Mouse (Mus musculus) forebrain, embryonic 16.5 days (tissue): ENCODE measurements around the gene Kcnj2. TPM values are rescaled to one million over a fixed set of nuclear protein-coding genes. Genes with fewer than 3 reads are reported as not detected.

Source experiments
- ATAC-seq: fragments of 200-750 bp; cut with Nextera tagmentation; 2 replicates; pipeline ENCODE4 v1.8.0; 2017; ENCODE audit warnings: mild to moderate bottlenecking, moderate library complexity
- H3K27ac ChIP-seq: fragments of 300-500 bp; sonication (generic); 2 replicates; pipeline ENCODE4 v1.5.1; 2014; ENCODE audit warnings: low read length, control low read depth
- H3K27me3 ChIP-seq: fragments of 300-500 bp; sonication (generic); replicated peaks from 2 replicates; pipeline ENCODE4 v1.6.1; 2014; ENCODE audit warnings: low read length; ENCODE audit not compliant: control insufficient read depth, insufficient read depth
- H3K36me3 ChIP-seq: fragments of 300-500 bp; sonication (generic); 2 replicates; pipeline ENCODE4 v1.6.1; 2014; ENCODE audit not compliant: control insufficient read depth, insufficient read depth
- H3K4me1 ChIP-seq: fragments of 300-500 bp; sonication (generic); replicated peaks from 2 replicates; pipeline ENCODE4 v1.6.1; 2014; ENCODE audit warnings: low read length; ENCODE audit not compliant: control insufficient read depth, insufficient read depth
- H3K4me2 ChIP-seq: fragments of 300-500 bp; sonication (generic); 2 replicates; pipeline ENCODE4 v1.6.1; 2014; ENCODE audit warnings: mild to moderate bottlenecking, low read length, control low read depth
- H3K4me3 ChIP-seq: fragments of 300-500 bp; sonication (generic); replicated peaks from 2 replicates; pipeline ENCODE4 v1.5.1; 2014; ENCODE audit warnings: mild to moderate bottlenecking, low read length, control low read depth
- H3K9ac ChIP-seq: fragments of 300-500 bp; sonication (generic); replicated peaks from 2 replicates; pipeline ENCODE4 v1.6.1; 2014; ENCODE audit warnings: low read depth, low read length, control low read depth
- H3K9me3 ChIP-seq: fragments of 300-500 bp; sonication (generic); 2 replicates; pipeline ENCODE4 v1.6.1; 2016; ENCODE audit warnings: low read length; ENCODE audit not compliant: control insufficient read depth
- WGBS: fragments of 180-500 bp; shearing (Covaris S2); extraction: QIAGEN DNeasy Blood & Tissue Kit; methylation state at CpG from one replicate; pipeline ENCODE4 v1.1.7; 2014; 5-methylcytosine and 5-hydroxymethylcytosine counted together
- polyA plus RNA-seq: library from polyadenylated mRNA; unstranded; fragments of >200 nt; fragmentation: Nextera tagmentation; extraction: Ambion mirVana; gene quantifications from 2 replicates; pipeline ENCODE4 v1.2.1, GENCODE M21; 2015

The Kcnj2 gene
- polyA plus RNA-seq: 1.5 and 2.3 TPM in 2 replicates

GRCm38 (mm10) chr11:111065635-111066298, at the start of gene Kcnj2:
Kcnj2 (plus strand) TSS chr11:111066164.
- Histone ChIP-seq H3K4me3 (peak within 1 kb of the TSS; percentile 74), H3K27me3 (peaks cover 15% of the 10 kb centered on the region), H3K27ac (0 out of 2 replicates have a peak within 1 kb of the TSS, but pooled peaks have one; percentile 28), H3K9me3 (no peaks in the 10 kb centered on the region), H3K4me1 (peaks cover 22% of the 10 kb centered on the region), H3K4me2 (peak within 1 kb of the TSS; percentile 96), H3K36me3 (no peaks in the 10 kb centered on the region), H3K9ac (peak within 1 kb of the TSS; percentile 53)
- peak; percentile 99 for ATAC-seq
- under 1% methylated on average over 28 of the region's 28 CpGs for WGBS

GRCm38 (mm10) chr11:111016206-111016605, 49.8 kb upstream of the Kcnj2 start:
- Histone ChIP-seq H3K4me1 (no peaks in the 10 kb centered on the region), H3K9me3 (no peaks in the 10 kb centered on the region), H3K36me3 (no peaks in the 10 kb centered on the region), H3K27ac (no peak overlapping the region), H3K9ac (no peak overlapping the region), H3K4me3 (no peak overlapping the region), H3K27me3 (no peaks in the 10 kb centered on the region), H3K4me2 (no peak overlapping the region)
- WGBS: 89% methylated on average over 3 of the region's 3 CpGs
- ATAC-seq: no peak

DNA sequence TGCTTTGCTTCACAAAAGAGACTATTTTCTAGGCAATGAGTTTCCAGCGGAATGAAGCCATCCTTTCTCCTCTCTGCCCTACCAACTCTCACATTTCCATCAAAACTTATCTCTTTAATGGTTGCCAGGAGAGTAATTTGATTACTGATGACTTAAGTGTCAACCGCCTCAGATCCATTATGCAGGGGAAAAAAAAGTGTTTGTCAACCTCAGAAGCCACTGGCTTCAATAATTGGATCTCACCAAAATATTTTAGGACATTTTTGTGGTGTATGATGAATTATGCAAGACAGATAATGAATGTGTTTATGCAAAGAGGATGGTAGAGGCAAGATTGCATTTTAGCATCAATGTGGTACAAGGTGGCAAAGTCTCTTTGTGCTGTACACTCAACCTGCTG, 45.8 kb upstream of the Kcnj2 start:
- Histone ChIP-seq H3K27me3 (no peaks in the 10 kb centered on the region), H3K4me2 (no peak overlapping the region), H3K36me3 (no peaks in the 10 kb centered on the region), H3K27ac (no peak overlapping the region), H3K9ac (no peak overlapping the region), H3K4me3 (no peak overlapping the region), H3K4me1 (no peaks in the 10 kb centered on the region), H3K9me3 (no peaks in the 10 kb centered on the region)
- 27% methylated on average over 2 of the region's 2 CpGs for WGBS
- ATAC-seq: no peak

GRCm38 (mm10) chr11:111022681-111023281, 43.2 kb upstream of the Kcnj2 start:
- H3K4me2 ChIP-seq: no peak overlapping the region
- no peak for ATAC-seq
- H3K27me3 ChIP-seq: no peaks in the 10 kb centered on the region
- no peak overlapping the region for H3K4me3 ChIP-seq
- H3K4me1 ChIP-seq: no peaks in the 10 kb centered on the region
- no peak overlapping the region for H3K27ac ChIP-seq
- no peaks in the 10 kb centered on the region for H3K36me3 ChIP-seq
- H3K9ac ChIP-seq: no peak overlapping the region
- no peaks in the 10 kb centered on the region for H3K9me3 ChIP-seq
- WGBS: 24% methylated on average over 8 of the region's 8 CpGs

DNA sequence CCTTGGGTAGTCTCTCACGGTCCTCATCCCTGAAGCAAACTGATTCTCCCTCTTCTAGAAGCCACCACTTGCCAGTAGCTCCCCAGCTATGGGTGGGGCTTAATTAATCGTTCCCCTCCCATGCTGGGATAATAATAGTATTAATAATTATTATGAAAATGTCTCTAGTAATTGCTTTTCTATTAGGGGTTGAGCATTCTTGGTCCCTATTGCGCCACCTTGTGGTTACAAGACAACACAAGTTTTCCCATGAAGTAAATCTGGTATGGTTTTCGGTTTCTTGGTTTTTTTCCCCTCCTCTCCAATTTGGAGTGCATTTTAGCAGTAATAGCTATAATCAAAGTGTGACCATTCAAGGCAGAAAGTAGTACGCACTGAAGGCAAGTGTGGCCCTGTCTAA, 23.8 kb upstream of the Kcnj2 start:
- no peak overlapping the region for H3K9ac ChIP-seq
- ATAC-seq: no peak
- no peaks in the 10 kb centered on the region for H3K36me3 ChIP-seq
- no peak overlapping the region for H3K4me3 ChIP-seq
- no peak overlapping the region for H3K4me2 ChIP-seq
- H3K4me1 ChIP-seq: no peaks in the 10 kb centered on the region
- no peak overlapping the region for H3K27ac ChIP-seq
- 53% methylated on average over 5 of the region's 5 CpGs for WGBS
- no peaks in the 10 kb centered on the region for H3K27me3 ChIP-seq
- H3K9me3 ChIP-seq: no peaks in the 10 kb centered on the region

DNA sequence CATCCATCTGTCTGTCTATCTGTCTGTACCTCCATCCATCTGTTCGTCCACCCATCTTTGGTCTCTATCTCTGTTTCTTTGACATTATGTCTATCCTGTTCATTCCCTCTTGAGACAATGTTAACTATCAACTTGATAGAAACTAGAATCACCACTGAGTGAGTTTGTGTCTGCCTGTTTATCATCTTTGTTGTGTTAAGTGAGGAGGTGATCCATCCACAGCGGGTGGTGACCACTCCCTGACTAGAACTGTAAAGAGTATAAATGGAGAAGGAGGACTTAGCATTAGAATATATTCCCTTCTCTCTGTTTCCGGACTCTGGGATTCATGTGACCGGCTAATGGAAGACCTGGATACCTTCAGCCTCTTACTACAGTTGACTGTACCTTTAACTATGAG, 22.7 kb upstream of the Kcnj2 start:
- no peak for ATAC-seq
- 86% methylated on average over 4 of the region's 4 CpGs for WGBS
- H3K4me2 ChIP-seq: no peak overlapping the region
- no peaks in the 10 kb centered on the region for H3K4me1 ChIP-seq
- H3K27ac ChIP-seq: no peak overlapping the region
- no peaks in the 10 kb centered on the region for H3K27me3 ChIP-seq
- H3K36me3 ChIP-seq: no peaks in the 10 kb centered on the region
- no peaks in the 10 kb centered on the region for H3K9me3 ChIP-seq
- H3K9ac ChIP-seq: no peak overlapping the region
- H3K4me3 ChIP-seq: no peak overlapping the region

DNA sequence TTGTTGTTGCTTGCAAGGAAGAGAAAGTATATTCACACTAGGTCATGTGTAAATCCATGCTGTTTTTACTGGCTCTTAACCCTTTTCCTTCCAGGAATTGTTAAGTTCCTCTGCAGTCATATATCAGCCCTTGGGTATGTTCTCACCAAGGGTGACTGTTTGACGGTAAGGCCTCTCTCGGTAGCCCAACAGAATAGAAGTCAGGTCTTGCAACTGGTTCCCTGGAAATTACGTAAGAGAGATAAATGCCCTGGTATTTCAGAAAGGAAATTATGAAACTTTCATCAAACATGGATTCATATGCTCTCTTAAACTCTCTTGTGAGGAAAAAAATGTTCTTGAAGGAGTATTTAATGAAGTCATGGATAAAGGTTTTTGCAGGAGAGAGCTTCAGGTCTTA, 11.7 kb upstream of the Kcnj2 start:
- no peak overlapping the region for H3K4me2 ChIP-seq
- no peak overlapping the region for H3K4me3 ChIP-seq
- WGBS: 98% methylated on average over 3 of the region's 3 CpGs
- H3K27ac ChIP-seq: no peak overlapping the region
- ATAC-seq: no peak
- no peaks in the 10 kb centered on the region for H3K27me3 ChIP-seq
- H3K9me3 ChIP-seq: no peaks in the 10 kb centered on the region
- H3K4me1 ChIP-seq: no peaks in the 10 kb centered on the region
- H3K36me3 ChIP-seq: no peaks in the 10 kb centered on the region
- no peak overlapping the region for H3K9ac ChIP-seq

- no peak for ATAC-seq
- no peaks in the 10 kb centered on the region for H3K27me3 ChIP-seq
- H3K36me3 ChIP-seq: no peaks in the 10 kb centered on the region
- no peak overlapping the region for H3K4me2 ChIP-seq
- no peak overlapping the region for H3K9ac ChIP-seq
- no peak overlapping the region for H3K4me3 ChIP-seq
- no peak overlapping the region for H3K27ac ChIP-seq
- no peaks in the 10 kb centered on the region for H3K9me3 ChIP-seq
- H3K4me1 ChIP-seq: no peaks in the 10 kb centered on the region
- WGBS: 88% methylated on average over 8 of the region's 8 CpGs
Measured at GRCm38 (mm10) chr11:111054854-111055822, 10.8 kb upstream of the Kcnj2 start.

- Histone ChIP-seq H3K36me3 (no peaks in the 10 kb centered on the region), H3K27me3 (no peaks in the 10 kb centered on the region), H3K27ac (no peak overlapping the region), H3K9me3 (no peaks in the 10 kb centered on the region), H3K9ac (no peak overlapping the region), H3K4me1 (no peaks in the 10 kb centered on the region), H3K4me3 (no peak overlapping the region), H3K4me2 (no peak overlapping the region)
- ATAC-seq: no peak
- 38% methylated on average over 13 of the region's 13 CpGs for WGBS
Measured at GRCm38 (mm10) chr11:111056030-111056429, 9.9 kb upstream of the Kcnj2 start.
